Mouse (Mus musculus) G1E (cell line): Measurements from ENCODE around the gene Tinf2. TPM values are rescaled to one million over a fixed set of nuclear protein-coding genes. Genes with fewer than 3 reads are reported as not detected.

Experiments used
- ATAC-seq: 2 replicates; pipeline ENCODE4 v1.8.0; 2016; ENCODE audit warnings: mild to moderate bottlenecking; ENCODE audit not compliant: insufficient number of reproducible peaks, poor library complexity, low FRiP score, severe bottlenecking; ENCODE audit errors: extremely low read depth
- DNase-seq: peaks from one replicate; pipeline ENCODE4 v3.0.0; 2012; ENCODE audit warnings: low spot score
- H3K27me3 ChIP-seq: 2 replicates; pipeline ENCODE4 v1.6.1; 2012; ENCODE audit warnings: mild to moderate bottlenecking, low read length, inconsistent platforms; ENCODE audit not compliant: insufficient read depth
- H3K36me3 ChIP-seq: replicated peaks from 2 replicates; pipeline ENCODE3; 2012; ENCODE audit warnings: mild to moderate bottlenecking, inconsistent platforms
- H3K4me1 ChIP-seq: 2 replicates; pipeline ENCODE4 v1.6.1; 2012; ENCODE audit warnings: low read depth, low read length, inconsistent platforms, mixed read lengths; ENCODE audit not compliant: insufficient read depth
- H3K4me3 ChIP-seq: 2 replicates; pipeline ENCODE4 v1.5.1; 2012; ENCODE audit warnings: low read depth, mild to moderate bottlenecking, inconsistent platforms, low read length, moderate library complexity, mixed read lengths
- H3K9me3 ChIP-seq: replicated peaks from 2 replicates; pipeline ENCODE4 v1.6.1; 2012; ENCODE audit warnings: inconsistent platforms
- CTCF ChIP-seq: IDR thresholded peaks from 2 replicates; pipeline ENCODE4 v1.5.1; 2012; ENCODE audit warnings: low read depth, low read length, inconsistent platforms, mixed read lengths
- GATA1 ChIP-seq: IDR thresholded peaks from 2 replicates; pipeline ENCODE4 v1.6.1; 2012; ENCODE audit warnings: borderline replicate concordance, low read length, inconsistent platforms, mixed read lengths
- GATA2 ChIP-seq: IDR thresholded peaks from 2 replicates; pipeline ENCODE4 v1.6.1; 2012; ENCODE audit warnings: low read depth, low read length, inconsistent platforms, borderline replicate concordance
- POLR2AphosphoS5 ChIP-seq: IDR thresholded peaks from 2 replicates; pipeline ENCODE4 v1.6.1; 2012; ENCODE audit warnings: low read depth, low read length, inconsistent platforms; ENCODE audit not compliant: insufficient replicate concordance
- TAL1 ChIP-seq: conservative IDR thresholded peaks from 2 replicates; pipeline ENCODE4 v1.6.1; 2012; ENCODE audit warnings: low read depth, low read length, inconsistent platforms, mixed read lengths
- polyA plus RNA-seq: library from polyadenylated mRNA; stranded (reverse); fragments of >175 nt; gene quantifications from 2 replicates; pipeline ENCODE4 v1.2.3, GENCODE M21; 2012
- total RNA-seq, 2 experiments: library from RNA; stranded (forward) in 1 of 2; stranded (reverse) in 1 of 2; fragments of 200-1000 nt in 1 of 2; fragments of >200 nt in 1 of 2; fragmentation: Nextera tagmentation in 1 of 2; gene quantifications; 2 replicates each; pipeline ENCODE4 v1.2.3; 2014 to 2017

Gene Tinf2
- total and polyA plus RNA-seq, 3 experiments = 42.4 to 55.1 (median 44.2) TPM

DNA sequence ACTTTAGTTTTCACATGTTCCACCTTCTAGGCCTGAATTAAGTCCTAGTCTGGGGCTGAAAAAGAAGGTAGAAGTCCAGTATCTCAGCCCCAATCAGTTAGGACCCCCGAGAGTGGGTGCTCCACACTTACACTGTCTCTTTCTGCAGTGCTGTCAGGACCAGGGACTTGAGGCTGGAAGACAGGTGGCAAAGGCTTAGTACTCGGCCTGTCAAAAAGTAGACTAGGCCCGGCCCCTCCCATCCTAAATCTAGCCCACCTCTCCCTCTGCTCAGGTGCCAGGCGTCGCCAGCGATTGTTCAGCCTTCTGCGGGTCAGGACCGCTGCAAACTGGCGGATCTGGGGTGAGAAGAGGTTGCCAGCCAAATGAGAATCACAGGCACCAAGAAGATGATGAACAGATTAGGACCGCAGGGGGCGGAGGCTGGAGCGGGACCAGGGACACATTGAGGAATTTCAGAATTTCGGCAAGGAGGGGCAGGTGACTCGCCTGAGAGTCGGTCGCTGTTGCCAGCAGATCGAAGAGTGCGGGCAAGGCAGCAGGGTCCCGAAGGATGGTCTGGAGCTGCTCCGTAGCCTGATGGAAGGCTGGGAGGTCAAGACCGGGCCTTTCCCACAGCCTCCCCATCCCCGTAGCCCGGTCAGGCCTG lies 46.6 kb downstream of the Tinf2 start:
- no peak for TF ChIP-seq GATA1
- no peak for TF ChIP-seq GATA2
- no peak for TF ChIP-seq TAL1
- no peak for TF ChIP-seq CTCF
- no peak for TF ChIP-seq POLR2AphosphoS5
- no peaks in the 10 kb centered on the region for H3K9me3 ChIP-seq
- no peaks in the 10 kb centered on the region for H3K27me3 ChIP-seq
- peak overlapping the region; percentile 81 for H3K4me3 ChIP-seq
- peaks cover 93% of the 10 kb centered on the region for H3K36me3 ChIP-seq
- ATAC-seq (no peak), DNase-seq (peak; percentile 18)
- H3K4me1 ChIP-seq = peaks cover 60% of the 10 kb centered on the region

DNA sequence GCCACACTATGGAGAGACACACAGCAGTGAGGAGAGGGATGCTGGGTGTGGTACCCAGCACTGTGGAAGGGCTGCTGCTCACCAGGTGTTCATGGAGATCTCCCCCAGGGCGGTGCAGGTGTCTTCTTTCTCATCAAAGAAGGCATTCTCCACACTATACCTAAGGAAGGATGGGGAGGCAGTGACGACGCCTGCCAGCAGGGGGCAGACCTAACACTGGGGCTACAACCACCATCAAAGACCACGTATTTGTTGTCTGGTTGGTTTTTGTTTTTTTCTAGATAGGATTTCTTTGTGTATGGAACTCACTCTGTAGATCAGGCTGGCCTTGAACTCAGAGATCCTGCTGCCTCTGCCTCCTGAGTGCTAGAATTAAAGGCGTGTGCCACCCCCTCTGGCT lies 52.3 kb downstream of the Tinf2 start:
- ATAC-seq (no peak; the same call in 1 of the 2 replicates), DNase-seq (no peak)
- H3K4me1 ChIP-seq = peaks cover 68% of the 10 kb centered on the region
- H3K27me3 ChIP-seq = no peaks in the 10 kb centered on the region
- H3K9me3 ChIP-seq = no peaks in the 10 kb centered on the region
- H3K4me3 ChIP-seq = no peak overlapping the region
- no peak for TF ChIP-seq POLR2AphosphoS5
- TF ChIP-seq CTCF = peak; percentile 96
- H3K36me3 ChIP-seq = peaks cover 100% of the 10 kb centered on the region

DNA sequence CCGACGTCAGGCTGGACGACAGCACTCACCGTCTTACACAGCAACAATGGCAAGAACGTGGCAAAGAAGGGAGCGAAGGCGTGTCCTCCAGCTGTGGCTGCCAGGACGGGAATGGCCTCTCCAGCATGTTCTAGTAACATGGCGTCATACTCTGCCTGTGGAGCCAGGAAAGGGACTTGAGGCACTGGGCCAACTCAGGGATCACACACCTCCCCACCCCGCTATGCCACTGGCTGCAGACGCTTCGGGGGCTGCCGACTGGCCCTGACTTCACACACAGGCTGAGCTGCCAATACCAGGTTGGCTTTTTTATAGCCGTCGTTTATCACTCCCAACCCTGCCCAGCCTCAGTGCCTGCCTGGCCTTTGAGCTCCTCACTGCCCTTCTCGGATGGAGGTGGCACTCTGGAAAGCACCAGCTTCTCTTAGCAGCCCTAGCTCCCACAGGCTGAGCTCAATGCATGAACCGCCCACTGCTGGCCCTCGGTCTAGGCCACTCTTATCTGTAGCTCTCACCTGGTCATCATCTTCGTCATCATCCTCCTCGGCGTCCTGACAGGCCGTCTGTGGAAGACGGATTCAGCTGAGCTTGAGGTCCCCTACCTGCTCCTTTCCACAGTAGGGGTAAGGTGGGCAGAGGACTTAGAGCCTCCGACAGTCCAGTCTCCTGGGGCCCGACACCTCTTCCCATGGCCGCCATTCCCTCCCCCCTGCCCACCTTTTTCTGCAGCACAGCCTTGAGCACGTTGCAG lies 53.4 kb downstream of the Tinf2 start:
- ATAC-seq = peak; percentile 47; the same call in 1 of the 2 replicates
- Histone ChIP-seq H3K36me3 (peaks cover 100% of the 10 kb centered on the region), H3K9me3 (no peaks in the 10 kb centered on the region), H3K4me3 (peak overlapping the region; percentile 44; the same call in 1 of the 2 replicates), H3K4me1 (peaks cover 68% of the 10 kb centered on the region), H3K27me3 (no peaks in the 10 kb centered on the region)
- TF ChIP-seq TAL1 (peak; percentile 48), POLR2AphosphoS5 (no peak)
- peak; percentile 35 for DNase-seq

Other genes with a start within 250 kb of the Tinf2 start
Only the 20 nearest of the 35 such genes appear.
- 16.7 and 20.0 TPM in 2 replicates for gene Emc9, start 96.5 kb downstream of the Tinf2 start, total RNA-seq (2014; fragmentation: Nextera tagmentation)
- gene Emc9, start 96.5 kb downstream of the Tinf2 start, total RNA-seq (2017) = 17.9 and 23.6 TPM in 2 replicates
- 19.5 and 20.2 TPM in 2 replicates for gene Emc9, start 96.5 kb downstream of the Tinf2 start, polyA plus RNA-seq
- 59.4 and 109 TPM in 2 replicates for gene Psme2, start 90.7 kb downstream of the Tinf2 start, total RNA-seq (2014; fragmentation: Nextera tagmentation)
- gene Psme2, start 90.7 kb downstream of the Tinf2 start, total RNA-seq (2017) = 163 and 165 TPM in 2 replicates
- gene Psme2, start 90.7 kb downstream of the Tinf2 start, polyA plus RNA-seq = 33.4 and 50.8 TPM in 2 replicates
- gene Rnf31, start 90.1 kb downstream of the Tinf2 start, total RNA-seq (2014; fragmentation: Nextera tagmentation) = 23.7 and 43.9 TPM in 2 replicates
- 11.8 and 12.6 TPM in 2 replicates for gene Rnf31, start 90.1 kb downstream of the Tinf2 start, total RNA-seq (2017)
- gene Rnf31, start 90.1 kb downstream of the Tinf2 start, polyA plus RNA-seq = 34.2 and 35.1 TPM in 2 replicates
- 25.3 and 31.2 TPM in 2 replicates for gene Irf9, start 78.2 kb downstream of the Tinf2 start, total RNA-seq (2014; fragmentation: Nextera tagmentation)
- 37.8 and 39.6 TPM in 2 replicates for gene Irf9, start 78.2 kb downstream of the Tinf2 start, total RNA-seq (2017)
- 40.3 and 64.3 TPM in 2 replicates for gene Irf9, start 78.2 kb downstream of the Tinf2 start, polyA plus RNA-seq
- gene Rec8, start 63.8 kb downstream of the Tinf2 start, total RNA-seq (2014; fragmentation: Nextera tagmentation) = 123 and 137 TPM in 2 replicates
- gene Rec8, start 63.8 kb downstream of the Tinf2 start, total RNA-seq (2017) = 89.9 and 103 TPM in 2 replicates
- gene Rec8, start 63.8 kb downstream of the Tinf2 start, polyA plus RNA-seq = 80.7 and 144 TPM in 2 replicates
- 24.1 and 49.6 TPM in 2 replicates for gene Ipo4, start 45.9 kb downstream of the Tinf2 start, total RNA-seq (2014; fragmentation: Nextera tagmentation)
- 18.1 and 24.9 TPM in 2 replicates for gene Ipo4, start 45.9 kb downstream of the Tinf2 start, total RNA-seq (2017)
- 32.7 and 75.8 TPM in 2 replicates for gene Ipo4, start 45.9 kb downstream of the Tinf2 start, polyA plus RNA-seq
- 7.2 and 10.9 TPM in 2 replicates for gene Gm49378, start 43.9 kb downstream of the Tinf2 start, total RNA-seq (2014; fragmentation: Nextera tagmentation)
- 2.9 and 4.6 TPM in 2 replicates for gene Gm49378, start 43.9 kb downstream of the Tinf2 start, total RNA-seq (2017)
- gene Gm49378, start 43.9 kb downstream of the Tinf2 start, polyA plus RNA-seq = 2.4 TPM in 1 of 2 replicates, not detected in the other
- 35.1 and 40.6 TPM in 2 replicates for gene Tm9sf1, start 38.0 kb downstream of the Tinf2 start, total RNA-seq (2014; fragmentation: Nextera tagmentation)
- 54.0 and 57.7 TPM in 2 replicates for gene Tm9sf1, start 38.0 kb downstream of the Tinf2 start, total RNA-seq (2017)
- 14.6 and 14.8 TPM in 2 replicates for gene Tm9sf1, start 38.0 kb downstream of the Tinf2 start, polyA plus RNA-seq
- 4.0 and 4.2 TPM in 2 replicates for gene Tssk4, start 31.6 kb downstream of the Tinf2 start, total RNA-seq (2014; fragmentation: Nextera tagmentation)
- 1.9 and 2.3 TPM in 2 replicates for gene Tssk4, start 31.6 kb downstream of the Tinf2 start, total RNA-seq (2017)
- 0.17 and 0.26 TPM in 2 replicates for gene Tssk4, start 31.6 kb downstream of the Tinf2 start, polyA plus RNA-seq
- 18.4 and 28.0 TPM in 2 replicates for gene Mdp1, start 21.3 kb downstream of the Tinf2 start, total RNA-seq (2014; fragmentation: Nextera tagmentation)
- gene Mdp1, start 21.3 kb downstream of the Tinf2 start, total RNA-seq (2017) = 45.8 and 46.5 TPM in 2 replicates
- gene Mdp1, start 21.3 kb downstream of the Tinf2 start, polyA plus RNA-seq = 9.4 and 12.2 TPM in 2 replicates
- 27.7 and 30.8 TPM in 2 replicates for gene Gmpr2, start 9.9 kb downstream of the Tinf2 start, total RNA-seq (2014; fragmentation: Nextera tagmentation)
- 40.5 and 42.7 TPM in 2 replicates for gene Gmpr2, start 9.9 kb downstream of the Tinf2 start, total RNA-seq (2017)
- gene Gmpr2, start 9.9 kb downstream of the Tinf2 start, polyA plus RNA-seq = 20.0 and 24.7 TPM in 2 replicates
- gene Nedd8, start 9.7 kb downstream of the Tinf2 start, total RNA-seq (2014; fragmentation: Nextera tagmentation) = 234 and 266 TPM in 2 replicates
- 488 and 566 TPM in 2 replicates for gene Nedd8, start 9.7 kb downstream of the Tinf2 start, total RNA-seq (2017)
- gene Nedd8, start 9.7 kb downstream of the Tinf2 start, polyA plus RNA-seq = 112 and 128 TPM in 2 replicates
- gene Tgm1, start 32.1 kb upstream of the Tinf2 start, total RNA-seq (2014; fragmentation: Nextera tagmentation) = 10.5 and 11.5 TPM in 2 replicates
- 11.7 and 13.1 TPM in 2 replicates for gene Tgm1, start 32.1 kb upstream of the Tinf2 start, total RNA-seq (2017)
- gene Tgm1, start 32.1 kb upstream of the Tinf2 start, polyA plus RNA-seq = 26.6 and 31.1 TPM in 2 replicates
- gene Rabggta, start 40.4 kb upstream of the Tinf2 start, total RNA-seq (2014; fragmentation: Nextera tagmentation) = 11.9 and 12.4 TPM in 2 replicates
- gene Rabggta, start 40.4 kb upstream of the Tinf2 start, total RNA-seq (2017) = 15.2 and 17.3 TPM in 2 replicates
- gene Rabggta, start 40.4 kb upstream of the Tinf2 start, polyA plus RNA-seq = 19.3 and 27.6 TPM in 2 replicates
- 67.7 and 86.7 TPM in 2 replicates for gene Dhrs1, start 63.9 kb upstream of the Tinf2 start, total RNA-seq (2014; fragmentation: Nextera tagmentation)
- 39.3 and 57.2 TPM in 2 replicates for gene Dhrs1, start 63.9 kb upstream of the Tinf2 start, total RNA-seq (2017)
- 4.2 and 6.5 TPM in 2 replicates for gene Dhrs1, start 63.9 kb upstream of the Tinf2 start, polyA plus RNA-seq
- 23.0 and 32.6 TPM in 2 replicates for gene Nop9, start 63.9 kb upstream of the Tinf2 start, total RNA-seq (2014; fragmentation: Nextera tagmentation)
- gene Nop9, start 63.9 kb upstream of the Tinf2 start, total RNA-seq (2017) = 22.3 and 23.5 TPM in 2 replicates
- gene Nop9, start 63.9 kb upstream of the Tinf2 start, polyA plus RNA-seq = 45.5 and 56.5 TPM in 2 replicates
- not detected in 2 replicates for gene Cideb, start 76.6 kb upstream of the Tinf2 start, total RNA-seq (2014; fragmentation: Nextera tagmentation)
- 0.38 TPM in 1 of 2 replicates, not detected in the other for gene Cideb, start 76.6 kb upstream of the Tinf2 start, total RNA-seq (2017)
- not detected in 2 replicates for gene Cideb, start 76.6 kb upstream of the Tinf2 start, polyA plus RNA-seq
- gene Ltb4r2, start 79.6 kb upstream of the Tinf2 start, total RNA-seq (2014; fragmentation: Nextera tagmentation) = 0.44 TPM in 1 of 2 replicates, not detected in the other
- gene Ltb4r2, start 79.6 kb upstream of the Tinf2 start, total RNA-seq (2017) = 0.11 and 0.12 TPM in 2 replicates
- 0.12 TPM in 1 of 2 replicates, not detected in the other for gene Ltb4r2, start 79.6 kb upstream of the Tinf2 start, polyA plus RNA-seq
- 0.53 TPM in 1 of 2 replicates, not detected in the other for gene Ltb4r1, start 84.1 kb upstream of the Tinf2 start, total RNA-seq (2014; fragmentation: Nextera tagmentation)
- gene Ltb4r1, start 84.1 kb upstream of the Tinf2 start, total RNA-seq (2017) = 0.11 and 0.17 TPM in 2 replicates
- 1.0 and 1.2 TPM in 2 replicates for gene Ltb4r1, start 84.1 kb upstream of the Tinf2 start, polyA plus RNA-seq
- not detected in 2 replicates for gene Adcy4, start 102.3 kb upstream of the Tinf2 start, total RNA-seq (2014; fragmentation: Nextera tagmentation)
- 0.16 TPM in 1 of 2 replicates, not detected in the other for gene Adcy4, start 102.3 kb upstream of the Tinf2 start, total RNA-seq (2017)
- 0.03 and 0.05 TPM in 2 replicates for gene Adcy4, start 102.3 kb upstream of the Tinf2 start, polyA plus RNA-seq